Mouse (Mus musculus) neural tube, embryonic 11.5 days (tissue): ENCODE measurements at regions not wholly inside any gene's neighbourhood (a gene's known extent, or its start where the extent isn't known, plus 50 kb on each side); places are given as distances from the start of the nearest gene placed in this dataset.

Experiments
- ATAC-seq: fragments of 200-750 bp; cut with Nextera tagmentation; 2 replicates; pipeline ENCODE4 v1.8.0; 2017; ENCODE audit warnings: moderate number of reproducible peaks, mild to moderate bottlenecking, moderate TSS enrichment, moderate library complexity; ENCODE audit not compliant: insufficient read depth, low FRiP score, low TSS enrichment
- DNase-seq: peaks from one replicate; pipeline ENCODE4 v3.0.0-alpha.2; 2015; ENCODE audit warnings: low spot score
- H3K27ac ChIP-seq: fragments of 300-500 bp; sonication (generic); 2 replicates; pipeline ENCODE4 v1.5.1; 2014; ENCODE audit warnings: low read depth, mild to moderate bottlenecking, low read length
- H3K27me3 ChIP-seq: fragments of 300-500 bp; sonication (generic); 2 replicates; pipeline ENCODE4 v1.6.1; 2014; ENCODE audit warnings: mild to moderate bottlenecking, low read length, mixed read lengths; ENCODE audit not compliant: control insufficient read depth, insufficient read depth
- H3K36me3 ChIP-seq: fragments of 300-500 bp; sonication (generic); 2 replicates; pipeline ENCODE4 v1.6.1; 2014; ENCODE audit warnings: mild to moderate bottlenecking, low read length, moderate library complexity, mixed read lengths; ENCODE audit not compliant: control insufficient read depth, insufficient read depth
- H3K4me1 ChIP-seq: fragments of 300-500 bp; sonication (generic); 2 replicates; pipeline ENCODE4 v1.6.1; 2014; ENCODE audit warnings: low read length, mixed read lengths; ENCODE audit not compliant: control insufficient read depth, insufficient read depth
- H3K4me2 ChIP-seq: fragments of 300-500 bp; sonication (generic); 2 replicates; pipeline ENCODE4 v1.6.1; 2014; ENCODE audit warnings: low read depth, mild to moderate bottlenecking, moderate library complexity
- H3K4me3 ChIP-seq: fragments of 300-500 bp; sonication (generic); 2 replicates; pipeline ENCODE4 v1.5.1; 2014; ENCODE audit warnings: low read depth, low read length
- H3K9ac ChIP-seq: fragments of 300-500 bp; sonication (generic); 2 replicates; pipeline ENCODE4 v1.6.1; 2014; ENCODE audit warnings: mild to moderate bottlenecking, low read length
- H3K9me3 ChIP-seq: fragments of 300-500 bp; sonication (generic); 2 replicates; pipeline ENCODE4 v1.6.1; 2016; ENCODE audit warnings: low read length; ENCODE audit not compliant: control insufficient read depth
- WGBS: fragments of 180-500 bp; shearing (Covaris S2); extraction: QIAGEN DNeasy Blood & Tissue Kit; methylation state at CpG from one replicate; pipeline ENCODE4 v1.1.7; 2014; 5-methylcytosine and 5-hydroxymethylcytosine counted together

DNA sequence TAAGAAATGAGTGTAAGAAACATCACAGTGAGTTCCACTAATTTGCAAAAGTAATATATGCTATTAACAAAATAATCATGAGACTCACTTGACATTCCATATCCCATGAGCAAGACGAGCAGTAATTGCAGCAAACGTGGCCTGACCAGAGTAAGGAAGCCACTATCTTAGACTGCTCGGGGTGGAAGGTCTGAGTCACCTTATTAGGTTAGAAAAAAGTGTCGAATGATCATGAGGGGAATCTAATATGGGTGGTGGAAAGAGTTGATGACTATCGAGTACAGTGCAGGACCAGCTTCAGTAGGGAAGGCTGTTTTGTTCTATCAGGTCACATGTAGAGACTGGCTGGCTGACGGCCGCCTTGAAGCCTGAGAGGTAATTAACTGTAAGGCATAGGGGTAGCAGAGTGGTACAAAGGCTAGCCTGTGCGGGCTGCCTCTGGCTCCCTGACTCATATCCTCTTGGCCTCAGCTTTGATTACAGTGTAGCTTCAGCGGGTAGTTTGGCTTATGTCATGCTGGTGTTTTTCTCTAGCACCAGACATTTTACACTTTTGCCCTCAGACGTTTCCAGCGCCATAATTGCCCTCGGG, 167.9 kb upstream of the Cdkn2b start:
- ATAC-seq, result no peak
- 83% methylated on average over 12 of the region's 12 CpGs for WGBS
- Histone ChIP-seq H3K4me2 (no peak overlapping the region), H3K9me3 (no peaks in the 10 kb centered on the region), H3K9ac (no peak overlapping the region), H3K4me1 (no peaks in the 10 kb centered on the region), H3K4me3 (no peak overlapping the region), H3K36me3 (no peaks in the 10 kb centered on the region), H3K27ac (no peak overlapping the region), H3K27me3 (no peaks in the 10 kb centered on the region)
- no peak for DNase-seq

DNA sequence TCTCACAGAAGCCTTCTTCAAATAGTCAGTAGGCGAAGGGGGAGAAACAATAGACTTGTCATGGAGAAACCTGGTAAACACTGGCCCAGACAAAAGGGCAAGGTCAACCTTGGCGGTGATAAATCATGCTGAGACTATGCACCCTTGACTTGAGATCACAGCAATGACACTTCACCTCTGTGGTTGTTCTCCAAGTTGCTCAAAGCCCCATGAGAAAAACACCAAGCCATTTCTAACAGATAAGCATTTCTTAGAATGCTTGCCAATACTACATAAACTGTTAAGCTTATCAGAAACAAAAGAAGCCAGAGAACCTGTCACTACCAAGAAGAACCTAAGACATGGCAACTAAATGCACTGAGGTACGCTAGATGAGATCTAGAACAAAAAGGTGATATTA, 165.0 kb upstream of the Cdkn2b start:
- no peak overlapping the region for H3K27ac ChIP-seq
- ATAC-seq (no peak), DNase-seq (peak; percentile 20)
- no peaks in the 10 kb centered on the region for H3K9me3 ChIP-seq
- H3K4me3 ChIP-seq, result no peak overlapping the region
- no peaks in the 10 kb centered on the region for H3K27me3 ChIP-seq
- H3K4me2 ChIP-seq, result no peak overlapping the region
- no peak overlapping the region for H3K9ac ChIP-seq
- H3K36me3 ChIP-seq, result no peaks in the 10 kb centered on the region
- 56% methylated on average over 3 of the region's 3 CpGs for WGBS
- no peaks in the 10 kb centered on the region for H3K4me1 ChIP-seq

DNA sequence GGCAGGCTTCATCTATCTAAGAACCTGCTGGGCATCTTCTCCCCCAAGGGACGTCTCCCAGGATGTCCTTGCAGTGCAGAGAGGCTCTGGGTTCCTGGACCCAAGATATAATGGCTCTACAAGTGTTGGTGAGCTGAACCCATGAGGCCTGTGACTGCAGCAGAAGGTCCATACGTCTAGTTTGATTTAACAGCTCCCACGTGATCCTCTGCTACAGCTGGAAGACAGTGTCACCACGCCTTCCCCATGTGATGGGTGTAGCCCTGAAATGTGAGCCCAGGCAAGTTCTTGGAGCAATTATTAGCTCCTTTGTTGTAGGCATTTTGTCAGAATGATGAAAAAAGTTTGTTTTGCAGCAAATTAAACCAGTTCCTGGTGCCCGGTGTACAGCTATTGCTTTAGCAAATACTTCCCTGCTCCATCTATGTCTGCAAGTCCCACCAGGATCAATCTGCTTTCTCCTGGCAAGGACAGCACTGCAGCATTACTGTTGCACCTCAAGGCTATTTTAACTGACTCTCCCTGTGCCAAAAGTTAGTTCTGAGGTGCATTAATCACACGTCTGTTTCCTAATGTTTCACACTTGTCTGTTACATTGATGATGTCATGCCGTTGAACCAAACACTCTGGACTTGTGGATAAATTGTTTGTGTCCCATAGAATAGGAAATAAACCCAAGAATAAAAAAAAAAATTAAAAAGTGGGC, 164.2 kb upstream of the Cdkn2b start:
- Histone ChIP-seq H3K36me3 (no peaks in the 10 kb centered on the region), H3K9me3 (no peaks in the 10 kb centered on the region), H3K4me1 (no peaks in the 10 kb centered on the region), H3K27ac (no peak overlapping the region), H3K4me2 (no peak overlapping the region), H3K9ac (no peak overlapping the region), H3K4me3 (no peak overlapping the region), H3K27me3 (no peaks in the 10 kb centered on the region)
- no peak for DNase-seq
- ATAC-seq, result no peak
- WGBS, result 56% methylated on average over 7 of the region's 7 CpGs

DNA sequence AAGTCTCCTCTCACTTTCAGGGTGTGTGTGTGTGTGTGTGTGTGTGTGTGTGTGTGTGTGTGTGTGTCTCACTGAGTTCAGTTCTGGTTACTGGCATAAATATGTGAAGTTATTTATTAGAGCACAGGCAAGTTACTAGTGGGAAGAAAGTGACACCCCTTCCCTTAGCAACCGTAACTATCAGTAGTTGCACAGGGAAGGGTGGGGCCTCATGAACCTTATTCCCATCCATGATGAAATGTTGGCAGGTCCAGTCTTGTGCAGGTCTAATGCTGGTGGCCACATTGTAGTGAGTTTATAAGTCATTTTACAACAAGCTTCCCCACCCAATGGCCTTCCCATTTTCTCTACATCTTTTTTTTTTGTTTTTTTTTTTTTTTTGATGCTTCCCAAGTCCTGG, 160.6 kb upstream of the Cdkn2b start:
- no peak overlapping the region for H3K9ac ChIP-seq
- H3K27ac ChIP-seq, result no peak overlapping the region
- WGBS, result 86% methylated on average over 1 of the region's 1 CpGs
- no peak overlapping the region for H3K4me2 ChIP-seq
- H3K4me1 ChIP-seq, result no peaks in the 10 kb centered on the region
- no peaks in the 10 kb centered on the region for H3K27me3 ChIP-seq
- ATAC-seq, result no peak
- no peaks in the 10 kb centered on the region for H3K9me3 ChIP-seq
- H3K4me3 ChIP-seq, result no peak overlapping the region
- no peak for DNase-seq
- H3K36me3 ChIP-seq, result no peaks in the 10 kb centered on the region

DNA sequence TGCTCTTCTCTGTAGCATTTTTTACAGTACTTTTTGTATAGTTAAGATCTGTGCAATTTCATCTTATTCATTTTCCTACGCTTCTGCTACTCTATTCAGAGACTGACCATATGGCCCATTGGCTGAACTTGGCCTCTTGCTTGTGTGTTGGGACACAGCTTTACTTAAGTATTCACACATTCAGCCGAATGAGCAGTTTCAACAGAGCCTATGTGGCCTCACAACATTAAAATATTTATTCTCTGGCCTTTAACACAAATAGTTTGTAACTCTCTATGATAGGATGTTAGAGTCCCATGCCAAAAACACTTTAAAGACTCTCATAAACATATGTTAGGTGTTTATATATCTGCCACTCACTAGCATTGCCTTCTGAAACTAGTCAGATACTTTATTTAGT, 159.9 kb upstream of the Cdkn2b start:
- Histone ChIP-seq H3K9me3 (no peaks in the 10 kb centered on the region), H3K4me2 (no peak overlapping the region), H3K4me1 (no peaks in the 10 kb centered on the region), H3K27me3 (no peaks in the 10 kb centered on the region), H3K4me3 (no peak overlapping the region), H3K36me3 (no peaks in the 10 kb centered on the region), H3K27ac (no peak overlapping the region), H3K9ac (no peak overlapping the region)
- ATAC-seq, result no peak
- WGBS, result 64% methylated on average over 2 of the region's 2 CpGs
- DNase-seq, result no peak

DNA sequence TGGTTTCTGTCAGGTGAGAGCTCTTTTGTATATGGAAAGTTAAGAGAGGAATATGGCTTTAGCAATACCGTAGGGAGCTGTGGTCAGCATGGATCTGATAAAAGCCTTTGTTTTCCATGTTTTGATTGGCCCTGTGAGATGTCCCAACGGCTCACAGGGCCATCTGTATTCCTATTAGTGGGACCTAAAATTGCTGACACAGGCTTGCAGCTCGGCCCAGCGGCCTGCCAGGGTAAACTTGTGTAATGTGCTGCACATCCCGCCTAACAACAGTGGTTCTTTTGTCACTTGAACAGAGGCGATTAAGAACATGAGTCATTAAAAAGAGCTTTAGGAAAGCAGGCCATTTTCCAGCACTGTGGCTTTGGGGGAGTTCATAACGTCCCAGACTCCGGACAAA, 159.0 kb upstream of the Cdkn2b start:
- no peaks in the 10 kb centered on the region for H3K9me3 ChIP-seq
- ATAC-seq (no peak), DNase-seq (peak; percentile 56)
- no peak overlapping the region for H3K4me3 ChIP-seq
- no peaks in the 10 kb centered on the region for H3K27me3 ChIP-seq
- H3K4me1 ChIP-seq, result no peaks in the 10 kb centered on the region
- H3K27ac ChIP-seq, result no peak overlapping the region
- H3K9ac ChIP-seq, result no peak overlapping the region
- H3K4me2 ChIP-seq, result no peak overlapping the region
- WGBS, result 31% methylated on average over 8 of the region's 8 CpGs
- H3K36me3 ChIP-seq, result no peaks in the 10 kb centered on the region

DNA sequence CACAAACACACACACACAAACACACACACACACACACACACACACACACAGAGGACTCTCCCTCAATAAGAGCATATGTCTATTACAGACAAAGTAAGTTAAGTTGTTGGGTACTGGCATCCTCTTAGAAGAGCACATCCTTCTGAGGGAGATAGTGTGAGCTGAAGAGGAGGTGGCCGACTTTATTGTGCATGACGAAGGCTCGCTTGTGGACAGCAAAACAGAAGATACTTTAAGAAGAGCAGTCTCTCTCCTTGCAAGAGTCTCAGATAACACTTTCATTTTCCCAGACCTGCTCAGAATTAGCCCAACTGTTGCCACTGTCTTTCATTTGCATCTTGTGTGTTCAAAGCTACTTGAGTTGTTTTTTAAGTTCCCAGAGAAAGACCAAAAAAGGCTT, 158.6 kb upstream of the Cdkn2b start:
- H3K36me3 ChIP-seq, result no peaks in the 10 kb centered on the region
- no peak overlapping the region for H3K4me3 ChIP-seq
- H3K4me2 ChIP-seq, result no peak overlapping the region
- H3K27ac ChIP-seq, result no peak overlapping the region
- no peaks in the 10 kb centered on the region for H3K4me1 ChIP-seq
- H3K27me3 ChIP-seq, result no peaks in the 10 kb centered on the region
- DNase-seq (no peak), ATAC-seq (no peak)
- no peak overlapping the region for H3K9ac ChIP-seq
- no peaks in the 10 kb centered on the region for H3K9me3 ChIP-seq
- 68% methylated on average over 3 of the region's 3 CpGs for WGBS

DNA sequence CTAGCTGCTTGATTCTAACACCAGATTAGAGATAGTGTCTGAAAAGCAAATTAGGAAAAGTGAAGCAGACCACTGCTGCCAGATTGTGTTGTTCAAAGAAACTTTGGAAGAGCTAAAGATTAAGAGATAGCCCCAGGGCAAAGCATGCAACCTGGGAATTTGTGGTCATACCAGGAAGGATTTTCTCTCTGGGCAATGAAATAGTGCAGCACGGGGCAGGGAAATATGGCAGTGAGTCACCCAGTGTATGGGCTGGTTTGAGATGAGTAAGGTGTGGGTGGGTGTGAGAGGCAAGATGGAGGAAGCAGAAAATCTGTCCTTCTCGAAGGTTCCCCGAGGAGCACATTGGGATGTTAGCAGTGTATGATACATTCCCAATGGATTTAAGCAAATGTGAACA, 155.9 kb upstream of the Cdkn2b start:
- no peak for DNase-seq
- Histone ChIP-seq H3K4me3 (no peak overlapping the region), H3K9ac (no peak overlapping the region), H3K4me2 (no peak overlapping the region), H3K4me1 (no peaks in the 10 kb centered on the region), H3K36me3 (no peaks in the 10 kb centered on the region), H3K27ac (no peak overlapping the region), H3K27me3 (no peaks in the 10 kb centered on the region), H3K9me3 (no peaks in the 10 kb centered on the region)
- no peak for ATAC-seq
- WGBS, result 93% methylated on average over 3 of the region's 3 CpGs

DNA sequence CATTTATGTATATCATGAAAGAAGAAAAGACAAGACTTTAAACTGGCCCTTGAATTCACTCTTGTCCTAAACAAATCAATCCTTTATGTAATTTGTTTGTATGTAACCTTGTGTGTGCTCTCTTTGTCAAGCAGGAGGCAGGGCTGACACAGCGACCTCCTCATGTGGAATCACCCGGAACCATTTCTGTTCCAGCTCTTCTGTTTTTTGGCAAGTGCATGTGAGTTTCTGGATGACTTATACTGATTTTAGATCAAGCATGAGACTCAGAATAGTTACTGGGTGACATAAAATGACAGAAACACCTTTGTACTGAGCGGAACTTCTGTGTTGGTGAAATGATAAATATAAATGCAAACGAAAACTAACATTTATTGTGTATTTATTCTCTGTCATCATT, 152.3 kb upstream of the Cdkn2b start:
- H3K9me3 ChIP-seq, result no peaks in the 10 kb centered on the region
- no peaks in the 10 kb centered on the region for H3K27me3 ChIP-seq
- H3K4me3 ChIP-seq, result no peak overlapping the region
- H3K27ac ChIP-seq, result no peak overlapping the region
- DNase-seq, result no peak
- H3K4me1 ChIP-seq, result no peaks in the 10 kb centered on the region
- no peaks in the 10 kb centered on the region for H3K36me3 ChIP-seq
- 88% methylated on average over 4 of the region's 4 CpGs for WGBS
- no peak for ATAC-seq
- no peak overlapping the region for H3K9ac ChIP-seq
- H3K4me2 ChIP-seq, result no peak overlapping the region
